Mouse (Mus musculus) layer of hippocampus, postnatal 36 days (tissue): ENCODE data around the gene Tmcc2. TPM values are rescaled to one million over a fixed set of nuclear protein-coding genes. Genes with fewer than 3 reads are reported as not detected.

Experiments
- DNase-seq, 2 experiments: peaks; one replicate each; pipeline ENCODE4 v3.0.0; 2022
- total RNA-seq, 2 experiments: library from RNA; stranded (reverse); gene quantifications; 2 replicates each; pipeline ENCODE4 v1.2.3; 2021

Tmcc2 gene
- total RNA-seq, 2 experiments from 2014 or later: 240 to 247 TPM

GRCm38 (mm10) chr1:132389886-132390585 lies 1.0 kb downstream of the Tmcc2 start:
- DNase-seq: peak; percentile 79 to 82

DNA sequence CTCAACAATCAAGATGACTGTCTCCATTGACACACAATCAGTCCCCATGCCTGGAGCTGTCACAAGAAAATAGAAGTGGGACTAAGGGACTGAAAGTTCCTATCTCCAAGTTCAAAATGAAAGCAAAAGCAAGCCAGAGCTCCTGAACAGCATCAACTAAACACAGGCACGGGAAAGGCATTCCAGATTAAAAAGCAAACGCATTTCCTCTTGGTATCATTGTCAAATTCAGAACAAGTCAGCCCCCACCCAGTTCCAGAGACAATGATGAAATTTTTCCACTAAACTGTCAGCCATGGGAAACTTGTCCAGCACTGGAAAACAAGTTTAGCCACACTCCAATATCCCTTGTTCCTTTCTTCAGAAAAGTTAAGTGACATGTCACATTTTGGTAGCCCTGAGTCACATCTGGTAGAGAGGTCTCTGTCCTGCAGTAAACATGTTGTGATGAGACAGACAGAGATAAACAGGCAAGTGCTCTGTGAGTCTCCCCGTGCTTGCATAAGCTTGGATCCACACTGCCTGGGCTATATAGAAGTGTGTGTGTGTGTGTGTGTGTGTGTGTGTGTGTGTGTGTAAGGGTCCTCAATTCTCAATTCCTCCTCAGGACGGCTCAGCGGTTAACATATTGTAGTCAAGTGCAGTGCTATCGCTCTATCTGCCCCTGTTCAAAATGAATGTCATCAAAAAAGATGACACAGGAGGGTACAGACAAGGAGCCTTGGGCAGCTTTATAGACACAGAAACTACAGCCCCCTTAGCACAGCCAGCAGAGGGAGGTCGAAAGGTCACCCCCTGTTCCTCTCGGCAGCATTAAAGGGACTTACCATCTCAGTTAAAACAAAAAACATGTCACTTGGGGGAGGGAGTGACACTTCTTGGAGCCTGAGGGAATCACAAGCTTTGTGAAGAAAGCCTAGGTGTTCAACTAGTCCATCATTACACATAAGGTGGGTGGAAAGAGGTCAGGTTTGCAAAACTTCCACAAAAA lies 2.0 kb downstream of the Tmcc2 start:
- no peak for DNase-seq

GRCm38 (mm10) chr1:132387943-132388342 lies 3.1 kb downstream of the Tmcc2 start:
- no peak for DNase-seq

DNA sequence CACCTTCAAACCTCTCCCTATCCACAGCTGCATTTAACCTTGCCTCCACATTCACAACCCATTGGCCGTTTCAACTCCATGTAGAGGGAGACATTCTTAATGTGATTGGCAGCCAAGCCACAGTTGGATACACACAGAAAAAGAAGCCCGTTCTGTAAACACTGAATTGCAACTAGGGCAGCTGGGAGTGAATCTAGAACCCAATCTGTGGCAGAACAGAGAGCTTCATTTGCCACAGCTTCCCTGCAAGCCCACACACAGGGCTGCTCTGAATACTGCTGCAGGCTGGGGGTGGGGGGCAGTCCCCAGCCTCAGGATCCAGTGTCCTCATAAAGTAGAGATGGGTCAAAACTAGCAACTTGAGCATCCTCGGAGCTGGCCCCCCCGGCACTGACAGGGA lies 4.8 kb downstream of the Tmcc2 start:
- no peak for DNase-seq

GRCm38 (mm10) chr1:132385711-132386110 lies 5.4 kb downstream of the Tmcc2 start:
- no peak for DNase-seq

DNA sequence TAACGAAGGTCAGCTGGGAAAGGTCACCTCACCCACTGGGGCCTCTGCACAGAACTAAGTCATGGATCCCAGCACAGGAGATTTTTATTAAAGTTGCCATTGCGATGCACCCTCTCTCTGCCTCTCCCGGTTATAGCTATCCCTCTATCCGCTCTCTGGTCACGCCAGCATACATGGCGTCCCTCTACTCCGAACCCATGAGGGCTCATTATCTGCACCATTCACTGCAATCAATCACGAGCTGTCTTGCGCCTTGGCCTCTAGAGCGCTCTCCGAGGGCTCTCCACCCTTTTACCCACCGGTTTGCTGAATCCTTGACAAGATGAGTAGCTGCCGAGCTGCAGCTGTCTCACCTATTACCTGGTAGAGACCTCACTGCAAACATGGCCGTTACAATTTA lies 5.8 kb downstream of the Tmcc2 start:
- DNase-seq: no peak

DNA sequence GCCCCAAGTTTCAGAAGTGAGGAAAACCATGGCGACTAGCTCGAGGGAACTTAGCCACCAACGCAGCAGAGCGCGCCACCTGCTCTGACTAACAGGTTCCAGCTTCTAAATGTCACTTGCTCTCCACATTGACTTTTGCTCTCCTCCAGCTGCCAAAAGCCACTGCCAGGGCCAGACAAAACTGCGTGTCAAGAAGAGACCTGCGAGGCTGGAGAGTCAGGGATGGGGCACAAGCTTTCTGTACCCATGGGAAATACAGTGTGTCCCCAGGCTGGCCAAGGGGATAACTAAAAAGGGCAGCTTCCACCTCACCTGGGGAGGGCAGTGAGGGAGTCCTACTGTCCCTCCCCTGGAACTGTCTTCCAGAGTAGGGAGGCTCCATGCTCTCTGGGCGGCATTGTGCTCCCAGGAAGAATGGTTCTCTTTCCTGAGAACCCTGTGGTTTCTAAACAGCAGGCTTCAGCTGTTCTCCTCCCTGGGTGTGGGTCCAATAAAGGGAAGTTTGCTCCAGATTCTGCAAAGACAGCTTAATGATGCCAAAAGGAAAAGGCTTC lies 7.0 kb downstream of the Tmcc2 start:
- DNase-seq: no peak

DNA sequence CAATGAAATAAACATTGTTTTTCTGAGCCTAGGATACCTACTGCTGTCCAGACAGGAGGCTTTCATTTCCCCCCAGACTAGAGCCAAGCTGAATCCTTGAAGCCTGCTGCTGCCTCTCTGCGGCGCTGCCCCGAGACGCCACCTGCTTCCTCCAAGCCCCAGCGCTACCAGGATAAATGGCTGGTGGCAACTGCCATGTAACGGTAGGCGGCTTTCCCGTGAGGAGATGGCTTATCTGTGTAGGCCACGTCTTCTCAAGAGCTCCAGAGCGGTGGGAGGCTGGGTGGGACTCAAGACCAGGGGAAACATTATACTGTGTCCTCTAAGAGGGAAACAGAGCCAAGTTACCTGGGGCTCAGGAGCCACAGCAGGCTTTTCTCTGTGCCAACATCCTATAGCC lies 9.2 kb downstream of the Tmcc2 start:
- no peak for DNase-seq

DNA sequence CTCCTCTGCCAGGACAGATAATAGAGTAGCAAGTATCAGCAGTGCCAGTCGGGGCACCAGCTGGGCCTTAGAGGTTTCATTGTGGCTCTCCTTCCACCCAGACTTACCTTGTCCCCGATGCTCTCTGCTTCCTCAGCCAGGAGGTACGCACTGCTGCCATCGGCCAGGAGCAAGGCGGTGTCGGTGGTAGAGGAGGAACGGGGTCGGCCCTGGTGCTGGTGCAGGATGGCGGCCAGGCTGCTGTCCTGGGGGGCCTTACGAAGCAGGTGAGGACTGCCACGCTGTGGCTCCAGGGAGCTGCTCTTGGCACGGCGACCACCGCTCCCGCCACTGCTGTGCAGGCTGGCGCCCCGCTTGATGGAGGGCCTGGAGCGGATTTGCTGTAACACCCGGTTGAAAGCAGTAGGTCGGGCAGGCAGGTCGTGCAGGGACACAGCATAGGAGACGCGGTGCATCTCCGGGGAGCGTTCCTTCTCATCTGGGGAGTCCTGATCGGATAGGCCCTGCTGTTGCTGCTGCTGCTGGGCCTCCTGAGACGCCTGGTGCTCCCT lies 10.5 kb downstream of the Tmcc2 start:
- DNase-seq: no peak

DNA sequence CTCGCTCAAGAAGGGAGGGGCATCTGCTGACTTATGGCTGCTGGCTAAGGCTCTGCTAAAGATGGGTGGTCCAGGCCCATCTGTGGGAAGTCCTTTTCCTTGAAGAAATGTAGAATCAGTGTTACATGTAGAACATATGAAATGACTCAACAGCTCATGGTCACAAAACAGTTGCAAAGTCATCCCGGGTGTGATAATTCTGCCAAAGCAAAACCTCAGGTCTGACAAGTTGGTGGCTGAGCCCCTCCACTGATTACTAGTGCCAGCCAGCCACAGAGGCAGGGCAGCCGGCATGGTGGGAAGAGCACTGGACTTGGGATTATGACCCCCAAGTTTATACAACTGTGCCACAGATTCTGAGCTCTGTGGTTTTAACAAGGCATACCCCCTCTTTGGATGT lies 13.3 kb downstream of the Tmcc2 start:
- DNase-seq: no peak

DNA sequence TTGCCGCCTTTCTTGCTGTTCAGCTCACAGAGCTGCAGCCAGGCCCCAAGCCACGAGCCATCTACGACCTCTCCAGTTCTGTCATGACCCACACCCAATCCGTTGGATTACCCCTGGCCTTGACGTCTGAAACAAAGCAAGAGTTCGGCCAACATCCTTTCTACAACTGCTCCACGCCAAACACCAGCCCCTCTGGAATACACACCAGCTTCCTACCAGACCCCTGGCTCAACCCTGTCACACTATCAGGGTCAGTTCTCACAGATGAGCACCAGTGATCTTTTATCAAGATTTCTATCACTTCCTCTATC lies 14.1 kb downstream of the Tmcc2 start:
- no peak for DNase-seq

DNA sequence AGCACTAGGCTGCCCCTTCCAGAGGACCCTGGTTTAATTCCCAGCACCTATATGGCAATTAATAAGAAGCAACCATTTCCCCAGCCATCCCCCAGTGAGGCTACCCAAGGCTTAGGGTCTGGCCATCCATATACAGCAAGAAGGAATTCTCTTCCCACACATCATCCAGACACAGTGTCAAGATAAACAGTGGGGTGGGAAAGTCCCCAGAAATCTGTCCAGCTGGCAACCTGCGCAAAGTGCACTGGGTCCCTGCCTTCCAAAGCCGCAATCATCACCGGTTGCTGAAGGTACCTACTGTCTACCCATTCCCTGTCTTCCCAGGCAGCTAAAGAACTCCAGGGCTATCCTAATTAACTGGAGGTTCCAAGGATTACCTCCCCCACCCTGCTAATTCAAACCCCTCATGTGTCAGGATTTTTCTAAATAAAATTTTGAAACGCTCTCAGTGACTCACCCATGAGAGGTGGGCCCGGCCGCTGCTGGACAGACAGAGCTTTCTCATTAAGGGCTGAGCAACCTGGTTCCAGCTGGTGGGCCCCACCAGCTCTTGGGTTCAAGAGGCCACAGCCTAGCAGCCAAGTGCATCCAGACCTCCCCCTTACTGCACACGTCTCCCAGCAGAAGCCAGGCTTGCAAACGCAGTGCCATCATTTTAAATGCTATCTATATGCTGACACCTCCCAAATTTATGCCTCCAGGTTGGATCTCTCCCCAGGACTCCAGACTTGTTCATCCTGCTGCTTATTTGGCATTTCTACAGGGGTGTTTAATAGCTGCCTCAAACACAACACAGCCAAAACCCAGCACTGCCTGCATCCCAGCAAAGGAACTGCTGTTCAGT lies 14.6 kb downstream of the Tmcc2 start:
- DNase-seq: no peak

GRCm38 (mm10) chr1:132375256-132375655 lies 15.8 kb downstream of the Tmcc2 start:
- DNase-seq: no peak

DNA sequence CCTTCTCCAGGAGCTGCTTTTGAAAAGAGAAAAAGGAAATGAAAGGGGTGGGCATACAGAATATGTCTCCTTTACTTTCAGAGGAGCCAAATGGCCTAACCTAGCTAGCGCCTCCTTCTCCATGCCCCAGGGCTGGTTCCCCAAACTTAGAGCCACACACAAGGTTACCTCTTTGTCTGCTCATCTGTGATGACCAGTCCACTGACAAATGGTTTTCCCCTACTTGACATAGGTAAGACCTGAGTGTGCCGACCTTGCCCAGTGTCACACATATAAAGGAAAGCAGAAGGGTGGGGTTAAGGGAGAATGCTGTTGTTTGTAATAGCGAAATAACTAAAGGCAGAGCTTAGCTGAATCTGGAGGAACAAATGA lies 16.2 kb downstream of the Tmcc2 start:
- DNase-seq: no peak

- no peak for DNase-seq
These were observed 16.8 kb downstream of the Tmcc2 start for GRCm38 (mm10) chr1:132374140-132374872.

DNA sequence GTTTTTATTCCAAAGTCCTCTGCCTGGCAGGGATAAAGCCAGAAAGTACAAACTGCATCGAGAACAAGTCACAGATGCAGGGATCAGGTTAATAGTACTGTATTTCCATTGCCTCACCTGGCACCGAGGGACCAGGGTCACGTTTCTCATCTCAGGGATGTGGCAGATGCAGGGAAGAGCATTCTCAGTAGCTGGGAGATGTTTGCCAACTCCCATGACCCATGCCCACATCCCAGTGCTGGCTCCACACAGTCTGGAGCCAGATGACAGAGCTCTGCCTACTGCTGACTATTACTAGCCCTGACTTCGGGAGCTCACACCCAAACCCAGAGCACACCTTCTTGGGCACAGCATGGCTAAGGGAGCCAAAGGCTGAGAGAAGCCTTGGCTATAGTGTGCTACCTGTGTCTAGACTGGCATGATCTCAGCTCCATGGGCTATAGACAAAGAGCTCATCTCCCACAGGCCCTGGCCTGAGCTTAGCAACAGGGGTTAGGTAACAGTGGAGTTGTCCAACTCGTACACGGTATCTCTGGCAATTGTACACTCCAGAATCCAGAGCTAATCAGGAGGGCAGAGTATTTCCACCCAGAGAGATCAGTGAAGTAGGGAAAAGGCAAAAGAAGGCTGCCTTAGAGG lies 18.1 kb downstream of the Tmcc2 start:
- DNase-seq: no peak

DNA sequence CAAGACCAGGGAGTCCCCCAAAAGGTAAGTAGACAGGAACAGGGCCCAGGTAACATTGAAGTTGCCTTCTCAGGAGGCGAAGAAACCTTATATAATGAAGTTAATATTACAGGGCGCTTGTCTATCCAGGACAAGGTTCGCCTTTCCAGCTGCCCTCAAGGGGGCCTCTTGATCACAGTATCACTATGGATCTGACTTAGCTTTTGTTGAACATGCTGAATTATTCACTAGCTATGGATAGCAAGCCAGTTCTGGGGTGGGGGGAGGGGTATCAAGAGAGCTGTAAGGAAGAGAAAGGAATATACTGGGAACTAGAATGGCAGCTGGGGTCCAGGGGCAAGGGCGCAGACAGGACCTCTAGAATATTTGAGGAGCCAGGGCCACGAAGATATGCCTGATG lies 18.7 kb downstream of the Tmcc2 start:
- DNase-seq: no peak

DNA sequence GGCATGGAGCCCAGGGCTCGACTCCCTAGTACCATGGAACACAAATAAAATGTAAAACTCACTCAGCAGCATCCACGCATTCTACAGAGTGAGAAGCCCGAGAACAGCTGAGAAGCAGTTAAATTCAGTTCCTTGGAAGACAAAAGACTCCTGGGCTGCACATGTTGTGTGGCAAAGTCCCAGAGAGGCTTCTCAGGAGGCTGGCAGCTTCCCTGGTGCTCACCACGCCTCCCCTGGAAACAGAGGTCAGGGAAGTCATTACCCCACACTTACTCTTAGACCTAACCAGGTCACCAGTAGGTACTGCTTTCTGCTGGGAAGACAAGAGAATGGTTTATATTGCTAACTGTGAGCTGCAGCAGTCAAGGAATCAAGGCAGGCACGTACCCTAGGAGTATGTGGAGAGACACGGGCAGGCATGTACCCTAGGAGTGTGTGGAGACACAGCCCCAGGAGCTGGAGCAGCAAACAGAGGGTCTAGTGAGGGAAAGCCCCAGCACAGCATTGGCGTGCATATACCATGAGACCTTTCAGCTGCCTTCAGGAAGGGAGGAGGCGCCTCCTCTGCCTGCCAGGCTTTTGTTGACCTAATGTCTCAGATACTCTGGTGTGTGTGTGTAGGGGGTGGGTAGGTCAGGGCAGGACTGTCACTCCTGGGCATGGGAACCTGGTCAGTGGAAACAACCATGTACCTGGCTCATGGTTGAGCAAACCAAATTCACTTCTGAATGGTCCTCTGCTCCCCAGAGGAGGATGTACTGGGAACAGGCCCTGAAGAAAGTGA lies 19.6 kb downstream of the Tmcc2 start:
- DNase-seq: no peak

GRCm38 (mm10) chr1:132370681-132371173 lies 20.4 kb downstream of the Tmcc2 start:
- no peak for DNase-seq
